Mouse (Mus musculus): ENCODE measurements around the gene Gm960. TPM values are rescaled to one million over a fixed set of nuclear protein-coding genes. Genes with fewer than 3 reads are reported as not detected.

Gene Gm960
- polyA plus RNA-seq, 1 experiment from 2014 or later: 5.2 TPM

DNA sequence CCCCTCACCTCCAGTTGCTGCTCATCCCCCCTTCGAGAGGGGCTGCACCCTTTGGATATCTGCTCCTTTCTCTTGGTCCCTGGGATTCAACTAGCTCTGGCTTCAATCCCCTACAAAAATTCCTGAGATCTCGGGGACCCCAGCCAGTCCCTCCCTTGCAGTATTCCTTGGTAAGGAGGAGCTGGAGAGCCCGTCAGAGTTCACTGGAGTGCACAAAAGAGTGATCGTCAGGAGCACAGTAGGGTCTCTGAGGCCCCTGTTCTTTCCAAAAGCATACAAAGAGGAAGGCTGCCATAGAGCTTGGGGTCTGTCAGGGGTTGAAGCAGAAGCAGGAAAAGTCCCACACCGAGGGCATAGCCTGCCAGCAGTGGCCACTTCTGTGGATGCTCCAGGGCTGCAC lies 75.7 kb downstream of the Gm960 start:
- no peak overlapping the region for H3K27ac ChIP-seq
- no peak for ATAC-seq (ENCODE audit: insufficient number of reproducible peaks, insufficient read depth, low FRiP score, low TSS enrichment, low read depth)
- H3K9ac ChIP-seq: no peak overlapping the region
- H3K4me3 ChIP-seq: no peak overlapping the region
- no peaks in the 10 kb centered on the region for H3K9me3 ChIP-seq
- WGBS: 87% methylated on average over 5 of the region's 5 CpGs
- no peaks in the 10 kb centered on the region for H3K27me3 ChIP-seq
- no peak overlapping the region for H3K4me2 ChIP-seq
- peaks cover 26% of the 10 kb centered on the region for H3K4me1 ChIP-seq
- H3K36me3 ChIP-seq: peaks cover 47% of the 10 kb centered on the region

DNA sequence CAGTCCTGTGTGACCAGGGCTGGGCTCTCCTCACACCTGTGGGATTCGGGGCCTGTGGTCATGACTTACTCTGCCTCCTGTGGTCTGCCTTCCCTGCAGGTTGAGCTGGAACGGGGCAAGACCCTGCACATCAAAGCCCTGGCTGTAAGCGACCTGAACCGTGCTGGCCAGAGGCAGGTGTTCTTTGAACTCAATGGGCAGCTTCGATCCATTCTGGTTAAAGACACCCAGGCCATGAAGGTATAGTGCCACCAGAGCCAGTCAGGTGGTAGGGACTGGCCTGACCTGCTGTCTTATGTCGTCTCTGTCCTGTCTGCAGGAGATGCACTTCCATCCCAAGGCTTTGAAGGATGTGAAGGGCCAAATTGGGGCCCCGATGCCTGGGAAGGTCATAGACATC lies 77.7 kb downstream of the Gm960 start:
- no peak for ATAC-seq (ENCODE audit: insufficient number of reproducible peaks, insufficient read depth, low FRiP score, low TSS enrichment, low read depth)

DNA sequence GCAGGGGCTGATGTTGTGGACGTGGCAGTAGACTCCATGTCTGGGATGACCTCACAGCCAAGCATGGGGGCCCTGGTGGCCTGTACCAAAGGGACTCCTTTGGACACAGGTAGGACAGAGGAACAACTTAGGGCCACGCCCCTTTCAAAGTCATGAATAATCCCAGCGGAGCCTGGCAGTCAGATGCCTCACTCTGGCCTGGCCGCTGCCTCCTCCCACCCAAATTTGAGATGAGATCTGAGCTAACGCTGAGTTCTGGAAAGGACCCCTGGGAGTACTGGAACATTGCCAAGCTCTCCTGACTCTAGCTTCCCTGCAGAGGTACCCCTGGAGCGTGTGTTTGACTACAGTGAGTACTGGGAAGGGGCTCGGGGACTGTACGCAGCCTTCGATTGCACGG lies 79.0 kb downstream of the Gm960 start:
- H3K9me3 ChIP-seq: no peaks in the 10 kb centered on the region
- WGBS: 72% methylated on average over 10 of the region's 10 CpGs
- H3K9ac ChIP-seq: 0 out of 2 replicates have a peak overlapping the region, but pooled peaks have one; percentile 36
- no peak overlapping the region for H3K4me3 ChIP-seq
- H3K36me3 ChIP-seq: peaks cover 47% of the 10 kb centered on the region
- ATAC-seq (ENCODE audit: insufficient number of reproducible peaks, insufficient read depth, low FRiP score, low TSS enrichment, low read depth): no peak
- no peak overlapping the region for H3K4me2 ChIP-seq
- H3K27me3 ChIP-seq: no peaks in the 10 kb centered on the region
- H3K4me1 ChIP-seq: peaks cover 16% of the 10 kb centered on the region
- H3K27ac ChIP-seq: no peak overlapping the region

More for the DNA sequence above, 77.7 kb downstream of the Gm960 start:
- Histone ChIP-seq H3K9me3 (no peaks in the 10 kb centered on the region), H3K27ac (no peak overlapping the region), H3K27me3 (no peaks in the 10 kb centered on the region), H3K4me3 (no peak overlapping the region), H3K36me3 (peaks cover 47% of the 10 kb centered on the region), H3K9ac (no peak overlapping the region), H3K4me1 (peaks cover 19% of the 10 kb centered on the region), H3K4me2 (no peak overlapping the region)
- WGBS: 88% methylated on average over 7 of the region's 7 CpGs

DNA sequence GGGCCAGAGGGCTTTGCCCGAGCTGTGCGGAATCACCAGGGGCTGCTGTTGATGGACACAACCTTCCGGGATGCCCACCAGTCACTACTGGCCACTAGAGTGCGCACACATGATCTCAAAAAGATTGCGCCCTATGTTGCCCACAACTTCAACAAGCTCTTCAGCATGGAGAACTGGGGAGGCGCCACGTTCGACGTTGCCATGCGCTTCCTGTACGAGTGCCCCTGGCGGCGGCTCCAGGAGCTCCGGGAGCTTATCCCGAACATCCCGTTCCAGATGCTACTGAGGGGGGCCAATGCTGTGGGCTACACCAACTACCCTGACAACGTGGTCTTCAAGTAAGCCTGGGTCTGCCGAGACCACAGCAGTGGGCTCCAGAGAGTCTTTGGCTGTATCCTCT lies 80.3 kb downstream of the Gm960 start:
- Histone ChIP-seq H3K27ac (no peak overlapping the region), H3K9ac (no peak overlapping the region), H3K4me3 (no peak overlapping the region), H3K4me2 (no peak overlapping the region), H3K4me1 (peaks cover 26% of the 10 kb centered on the region), H3K27me3 (no peaks in the 10 kb centered on the region), H3K36me3 (peaks cover 47% of the 10 kb centered on the region), H3K9me3 (no peaks in the 10 kb centered on the region)
- WGBS: 33% methylated on average over 18 of the region's 18 CpGs
- ATAC-seq (ENCODE audit: insufficient number of reproducible peaks, insufficient read depth, low FRiP score, low TSS enrichment, low read depth): no peak

DNA sequence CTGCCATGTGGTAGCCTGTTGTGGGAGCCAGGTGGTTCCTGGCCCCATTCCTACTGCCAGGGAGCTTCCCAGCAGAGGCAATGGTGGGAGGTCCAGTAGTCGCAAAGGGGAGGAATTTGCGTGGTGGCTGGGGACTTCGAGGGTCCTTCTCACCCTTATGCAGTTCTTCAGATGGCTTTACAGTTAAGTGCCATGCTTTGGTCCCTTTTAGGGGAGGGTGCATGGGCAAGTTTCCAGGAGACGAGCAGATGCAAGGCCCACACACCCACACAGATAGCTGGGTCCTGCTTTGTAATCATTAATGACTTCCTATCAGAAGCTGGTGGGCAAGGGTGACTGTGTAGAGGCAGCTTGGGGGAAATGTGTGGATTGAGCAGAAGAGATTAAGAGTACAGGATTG lies 81.9 kb downstream of the Gm960 start:
- no peaks in the 10 kb centered on the region for H3K27me3 ChIP-seq
- 0 out of 2 replicates have a peak overlapping the region, but pooled peaks have one; percentile 93 for H3K4me3 ChIP-seq
- H3K9me3 ChIP-seq: no peaks in the 10 kb centered on the region
- WGBS: 38% methylated on average over 4 of the region's 4 CpGs
- H3K4me1 ChIP-seq: peaks cover 38% of the 10 kb centered on the region
- H3K9ac ChIP-seq: no peak overlapping the region
- peak overlapping the region; percentile 79 for H3K4me2 ChIP-seq
- peaks cover 47% of the 10 kb centered on the region for H3K36me3 ChIP-seq
- no peak for ATAC-seq (ENCODE audit: insufficient number of reproducible peaks, insufficient read depth, low FRiP score, low TSS enrichment, low read depth)
- peak overlapping the region; percentile 93 for H3K27ac ChIP-seq

DNA sequence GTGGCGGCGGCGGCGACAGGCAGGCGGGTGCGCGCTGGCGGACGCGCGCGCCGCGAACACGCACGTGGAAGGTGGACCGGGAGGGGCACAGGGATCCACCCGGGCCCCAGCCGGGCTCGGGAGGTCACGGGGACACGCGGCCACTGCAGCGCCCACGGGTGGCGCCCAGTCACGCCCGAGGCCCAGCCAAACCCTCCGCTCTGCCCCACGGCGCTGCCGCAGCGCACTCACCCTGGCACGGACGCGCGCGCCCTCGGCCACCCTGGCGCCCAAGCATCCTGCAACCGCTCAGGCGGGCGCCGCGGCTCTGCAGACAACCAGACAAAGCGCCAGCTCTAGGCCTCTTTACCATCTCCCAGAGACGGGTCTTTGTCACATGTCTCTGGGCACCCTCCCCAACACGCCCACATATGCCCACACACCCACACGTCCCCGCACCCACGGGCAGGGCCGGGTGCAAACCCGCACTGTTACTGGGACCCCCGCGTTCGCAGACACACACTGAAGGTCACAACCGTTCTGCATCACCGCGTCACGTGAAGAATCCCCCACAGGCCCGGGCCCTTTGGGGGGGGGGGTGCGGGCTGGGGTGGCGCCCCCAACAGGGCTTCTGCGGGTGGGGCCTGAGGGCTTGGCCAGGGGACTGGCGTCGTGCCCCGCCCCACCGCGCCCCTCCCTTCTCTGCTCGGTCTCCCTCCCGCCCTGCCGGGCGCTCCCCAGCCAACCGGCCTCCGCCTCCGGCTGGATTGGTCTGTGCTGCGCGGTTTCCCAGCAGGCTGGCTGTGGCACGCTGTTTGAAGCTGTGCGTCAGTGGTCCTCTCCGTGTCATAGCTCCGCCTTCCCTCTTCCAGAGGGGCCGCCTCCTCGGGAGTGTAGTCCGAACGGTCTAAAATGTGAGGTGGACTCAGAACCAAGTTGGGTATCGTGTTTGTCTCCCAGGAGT lies 83.0 kb downstream of the Gm960 start, which contains the start of gene Lrfn4:
Gene Lrfn4 (minus strand): TSS at position 517 of the 943 bp plus-strand sequence.
- H3K4me3 ChIP-seq: peak within 1 kb of the TSS; percentile 93
- WGBS: under 1% methylated on average over 79 of the region's 87 CpGs
- H3K9ac ChIP-seq: peak within 1 kb of the TSS; percentile 96
- no peaks in the 10 kb centered on the region for H3K27me3 ChIP-seq
- peak within 1 kb of the TSS; percentile 93 for H3K27ac ChIP-seq
- H3K4me1 ChIP-seq: peaks cover 38% of the 10 kb centered on the region
- H3K4me2 ChIP-seq: peak within 1 kb of the TSS; percentile 79
- no peaks in the 10 kb centered on the region for H3K9me3 ChIP-seq
- peaks cover 45% of the 10 kb centered on the region for H3K36me3 ChIP-seq
- ATAC-seq (ENCODE audit: insufficient number of reproducible peaks, insufficient read depth, low FRiP score, low TSS enrichment, low read depth): peak; percentile 88

DNA sequence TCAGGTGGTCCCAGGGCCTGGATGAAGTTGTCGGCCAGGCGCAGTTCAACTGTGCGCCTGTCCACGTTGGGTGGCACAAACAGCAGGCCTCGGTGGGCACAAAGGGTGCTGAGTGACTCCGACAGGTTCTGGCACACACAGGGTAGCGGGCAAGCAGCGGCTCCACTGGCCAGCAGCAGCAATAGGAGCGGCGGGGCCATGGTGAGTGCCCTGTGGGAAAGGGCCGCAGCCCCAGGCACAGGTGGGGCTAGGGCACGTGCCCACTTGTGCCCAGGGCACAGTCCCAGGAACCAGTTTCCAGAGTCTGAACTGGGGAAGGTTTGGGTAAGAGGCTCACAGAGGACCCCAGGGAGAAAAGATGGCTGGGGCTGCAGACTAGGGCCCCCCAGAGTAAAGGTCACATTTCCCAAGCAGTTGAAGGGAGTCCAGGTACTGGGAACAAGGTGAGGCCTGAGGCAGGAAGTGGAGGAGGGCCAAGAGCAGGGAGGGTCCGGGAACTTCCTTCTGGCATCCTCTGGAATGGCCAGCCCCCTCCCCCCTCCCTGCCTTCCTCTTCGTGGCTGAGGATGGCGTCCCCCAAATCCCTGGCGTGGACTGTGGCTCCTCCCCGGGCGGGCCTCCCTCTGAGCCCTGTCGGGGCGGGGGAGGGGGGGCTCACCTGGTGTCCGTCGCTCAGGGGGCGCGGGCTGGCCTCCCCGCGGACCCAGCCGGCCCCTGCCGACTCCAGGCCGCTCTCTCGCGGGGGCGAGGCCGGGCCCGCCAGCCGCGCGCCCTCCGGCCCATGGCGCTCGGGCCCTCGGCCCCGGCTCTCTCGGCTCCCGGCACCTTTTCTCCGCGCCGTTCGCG lies 83.9 kb downstream of the Gm960 start:
- ATAC-seq (ENCODE audit: insufficient number of reproducible peaks, insufficient read depth, low FRiP score, low TSS enrichment, low read depth): no peak

DNA sequence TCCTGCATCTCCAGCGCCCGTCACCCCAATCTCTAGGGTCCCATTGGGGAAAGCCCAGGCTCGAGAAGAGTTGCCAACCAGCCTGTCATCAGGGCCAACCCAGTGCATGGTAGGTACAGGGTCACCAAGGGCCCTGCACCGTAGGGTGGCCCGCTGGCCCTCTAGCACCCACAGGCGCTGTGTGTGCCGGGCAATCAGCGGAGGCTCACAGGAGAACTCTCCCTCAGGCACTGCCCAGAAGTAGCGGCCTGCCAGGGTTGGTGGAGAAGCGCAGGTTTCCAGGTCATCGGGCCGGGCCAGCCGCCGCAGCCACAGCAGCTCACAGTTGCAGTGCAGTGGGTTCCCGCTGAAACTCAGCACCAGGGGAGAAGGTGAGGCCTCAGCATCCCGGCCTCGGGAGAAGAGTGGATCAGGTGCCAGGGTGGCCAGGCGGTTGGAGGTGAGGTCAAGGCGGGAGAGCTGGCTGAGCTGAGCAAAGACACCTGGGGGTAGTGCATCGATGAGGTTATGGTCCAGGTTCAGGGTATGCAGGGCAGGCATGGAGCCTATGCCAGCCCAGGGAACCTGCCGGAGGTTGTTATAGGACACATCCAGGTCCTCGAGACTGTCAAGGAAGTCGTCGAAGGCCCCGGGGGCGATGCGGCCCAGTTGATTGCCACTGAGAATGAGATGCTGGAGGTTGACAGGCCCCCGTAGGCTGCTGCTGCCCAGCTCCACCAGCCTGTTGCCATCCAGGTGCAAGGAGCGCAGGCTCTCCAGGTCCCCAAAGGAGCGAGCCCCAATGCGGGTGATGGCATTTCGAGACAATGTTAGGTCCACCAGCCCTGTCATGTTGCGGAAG lies 84.8 kb downstream of the Gm960 start:
- no peak for ATAC-seq (ENCODE audit: insufficient number of reproducible peaks, insufficient read depth, low FRiP score, low TSS enrichment, low read depth)
- H3K27me3 ChIP-seq: no peaks in the 10 kb centered on the region
- H3K4me3 ChIP-seq: peak overlapping the region; percentile 93
- H3K4me2 ChIP-seq: peak overlapping the region; percentile 79
- H3K9ac ChIP-seq: peak overlapping the region; percentile 96
- H3K36me3 ChIP-seq: peaks cover 34% of the 10 kb centered on the region
- H3K4me1 ChIP-seq: peaks cover 38% of the 10 kb centered on the region
- no peak overlapping the region; the same call in 1 of the 2 replicates for H3K27ac ChIP-seq
- 82% methylated on average over 33 of the region's 33 CpGs for WGBS
- H3K9me3 ChIP-seq: no peaks in the 10 kb centered on the region

More for the DNA sequence above, 83.9 kb downstream of the Gm960 start:
- Histone ChIP-seq H3K9ac (peak overlapping the region; percentile 96), H3K27ac (peak overlapping the region; percentile 93), H3K4me2 (peak overlapping the region; percentile 79), H3K4me3 (peak overlapping the region; percentile 93), H3K36me3 (peaks cover 36% of the 10 kb centered on the region), H3K27me3 (no peaks in the 10 kb centered on the region), H3K9me3 (no peaks in the 10 kb centered on the region), H3K4me1 (peaks cover 38% of the 10 kb centered on the region)
- 25% methylated on average over 31 of the region's 49 CpGs for WGBS

DNA sequence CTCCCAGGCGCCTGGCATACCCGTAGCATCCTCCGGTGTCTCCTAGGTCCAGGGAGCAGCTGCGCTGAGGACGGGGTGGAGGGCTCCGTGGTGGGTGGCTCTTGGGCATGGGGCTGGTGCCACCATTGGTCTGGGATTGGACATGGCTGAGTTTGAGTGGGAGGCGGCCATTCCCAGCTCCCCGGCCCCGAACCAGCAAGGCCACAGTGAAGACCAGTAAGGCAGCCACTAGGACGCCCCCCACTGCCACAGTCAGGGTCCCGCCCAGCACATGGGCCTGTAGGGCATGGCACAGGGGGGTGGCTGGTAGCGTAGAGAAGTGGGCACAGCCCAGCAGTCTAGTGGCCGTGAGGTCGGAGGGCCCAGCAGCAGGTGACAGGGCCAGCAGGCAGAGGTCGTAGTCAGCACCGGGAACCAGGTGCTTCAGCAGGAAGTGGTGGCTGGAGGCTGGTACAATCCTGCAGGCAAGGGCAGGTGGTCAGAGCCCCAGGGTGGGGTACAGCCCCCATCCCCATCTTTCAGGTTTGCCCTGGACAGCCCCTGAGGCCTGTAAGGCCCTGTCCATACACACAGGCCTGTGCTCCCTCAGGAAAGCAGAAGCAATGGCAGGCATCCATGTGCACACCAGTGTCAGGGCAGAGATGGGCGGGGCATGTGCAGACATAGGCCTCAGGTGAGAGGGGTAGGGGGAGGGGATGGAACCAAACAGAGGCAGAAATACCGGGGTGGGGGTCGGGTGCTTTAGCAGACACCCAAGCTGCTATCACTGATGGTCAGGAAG lies 86.1 kb downstream of the Gm960 start:
- 89% methylated on average over 19 of the region's 19 CpGs for WGBS
- H3K9ac ChIP-seq: peak overlapping the region; percentile 96; the same call in 1 of the 2 replicates

DNA sequence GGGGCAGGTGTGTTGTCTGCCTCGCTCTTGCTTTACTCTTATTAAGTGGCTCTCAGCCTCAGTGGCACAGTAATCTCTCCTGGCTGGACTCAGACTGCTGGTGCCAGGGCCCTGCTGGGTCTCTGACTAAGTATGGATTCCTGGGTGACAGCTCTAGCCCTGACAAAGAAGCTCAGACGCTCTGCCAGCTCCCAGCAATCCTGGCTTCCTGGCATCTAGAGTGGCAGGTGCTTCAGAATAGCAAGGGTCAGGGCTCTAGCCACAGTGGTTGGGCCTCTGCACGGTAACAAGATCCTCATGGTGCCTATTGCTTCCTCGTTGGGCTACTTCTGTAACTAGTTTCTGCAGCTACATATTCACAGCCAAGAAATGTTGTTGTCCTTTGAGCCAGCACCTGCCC lies 88.4 kb downstream of the Gm960 start:
- Histone ChIP-seq H3K4me1 (peaks cover 27% of the 10 kb centered on the region), H3K27me3 (no peaks in the 10 kb centered on the region), H3K9ac (no peak overlapping the region), H3K36me3 (peaks cover 36% of the 10 kb centered on the region), H3K4me2 (no peak overlapping the region), H3K27ac (no peak overlapping the region), H3K9me3 (no peaks in the 10 kb centered on the region), H3K4me3 (no peak overlapping the region)
- 53% methylated on average over 4 of the region's 4 CpGs for WGBS
- ATAC-seq (ENCODE audit: insufficient number of reproducible peaks, insufficient read depth, low FRiP score, low TSS enrichment, low read depth): no peak

More for the DNA sequence above, 86.1 kb downstream of the Gm960 start:
- Histone ChIP-seq H3K4me2 (peak overlapping the region; percentile 79; the same call in 1 of the 2 replicates), H3K27me3 (no peaks in the 10 kb centered on the region), H3K4me3 (no peak overlapping the region), H3K36me3 (peaks cover 36% of the 10 kb centered on the region), H3K27ac (no peak overlapping the region), H3K9me3 (no peaks in the 10 kb centered on the region), H3K4me1 (peaks cover 34% of the 10 kb centered on the region)
- ATAC-seq (ENCODE audit: insufficient number of reproducible peaks, insufficient read depth, low FRiP score, low TSS enrichment, low read depth): no peak
